Mouse (Mus musculus): ENCODE data around the gene Cdca4.

DNA sequence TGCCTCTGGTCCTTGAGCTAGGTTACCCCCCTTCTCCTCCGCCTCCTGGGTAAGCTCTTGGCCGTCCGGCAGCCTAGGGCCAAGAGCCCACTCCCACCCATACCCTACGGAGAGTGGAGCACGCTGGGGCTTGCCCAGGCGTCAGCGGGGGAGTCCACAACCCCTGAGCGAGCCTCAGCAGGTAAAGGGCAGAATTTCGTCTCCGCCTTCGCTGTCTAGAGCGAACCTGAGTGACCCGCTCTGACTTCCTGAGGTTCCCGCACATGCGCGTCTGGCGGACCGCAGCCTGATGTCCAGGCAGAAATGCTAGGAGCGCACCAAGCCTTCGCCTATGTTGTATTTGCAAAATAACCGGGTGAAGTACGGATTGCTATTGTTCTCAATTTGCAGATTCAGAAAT, 45.0 kb upstream of the Cdca4 start:
- TF ChIP-seq MAX (IDR thresholded peaks at IDR 0.05; ENCODE audit: low read depth) (no peak), POLR2A (IDR thresholded peaks at IDR 0.05; ENCODE audit: insufficient read length, low read depth) (no peak), USF1 (IDR thresholded peaks at IDR 0.05; ENCODE audit: low read depth) (no peak)

Data from myocyte (in vitro differentiated cells).